Mouse (Mus musculus): Measurements from ENCODE around the gene Cep250.

The Cep250 gene

GRCm38 (mm10) chr2:155956134-155957059, at the start of gene Cep250:
Cep250 (plus strand) TSS chr2:155956458.
- under 1% methylated on average over 59 of the region's 59 CpGs for WGBS

GRCm38 (mm10) chr2:155914684-155915083, 41.6 kb upstream of the Cep250 start:
- 93% methylated on average over 6 of the region's 6 CpGs for WGBS

- 93% methylated on average over 7 of the region's 7 CpGs for WGBS
Observed at GRCm38 (mm10) chr2:155923143-155923542, 33.1 kb upstream of the Cep250 start.

GRCm38 (mm10) chr2:155925213-155925612, 31.0 kb upstream of the Cep250 start:
- WGBS = 91% methylated on average over 6 of the region's 6 CpGs

- 70% methylated on average over 7 of the region's 7 CpGs for WGBS
Observed at GRCm38 (mm10) chr2:155928711-155929345, 27.4 kb upstream of the Cep250 start.

GRCm38 (mm10) chr2:155929531-155930442, 26.5 kb upstream of the Cep250 start, which contains the start of gene Uqcc1:
Uqcc1 (minus strand) TSS chr2:155930310.
- under 1% methylated on average over 38 of the region's 38 CpGs for WGBS

- WGBS = 86% methylated on average over 7 of the region's 7 CpGs
Observed at GRCm38 (mm10) chr2:155939897-155940529, 16.2 kb upstream of the Cep250 start.

- 92% methylated on average over 3 of the region's 3 CpGs for WGBS
Observed at GRCm38 (mm10) chr2:155940681-155941080, 15.6 kb upstream of the Cep250 start, which contains the start of gene Gm15557. Gm15557 (plus strand) TSS chr2:155940728.

- WGBS = 91% methylated on average over 40 of the region's 40 CpGs
Observed at GRCm38 (mm10) chr2:155941697-155942442, 14.4 kb upstream of the Cep250 start.

- 8% methylated on average over 8 of the region's 8 CpGs for WGBS
Observed at GRCm38 (mm10) chr2:155943463-155943862, 12.8 kb upstream of the Cep250 start.

GRCm38 (mm10) chr2:155944685-155945084, 11.6 kb upstream of the Cep250 start:
- 71% methylated on average over 4 of the region's 4 CpGs for WGBS

GRCm38 (mm10) chr2:155945124-155945523, 11.1 kb upstream of the Cep250 start, which contains the start of gene Gdf5:
Gdf5 (minus strand) TSS chr2:155945367.
- WGBS = 17% methylated on average over 13 of the region's 13 CpGs

GRCm38 (mm10) chr2:155945580-155945979, 10.7 kb upstream of the Cep250 start:
- WGBS = 43% methylated on average over 5 of the region's 5 CpGs

GRCm38 (mm10) chr2:155946069-155946468, 10.2 kb upstream of the Cep250 start:
- 2% methylated on average over 7 of the region's 7 CpGs for WGBS

- WGBS = 31% methylated on average over 4 of the region's 4 CpGs
Observed at GRCm38 (mm10) chr2:155946499-155946898, 9.8 kb upstream of the Cep250 start.

GRCm38 (mm10) chr2:155947390-155948002, 8.8 kb upstream of the Cep250 start:
- 50% methylated on average over 5 of the region's 5 CpGs for WGBS

- 55% methylated on average over 6 of the region's 6 CpGs for WGBS
Observed at GRCm38 (mm10) chr2:155949362-155949761, 6.9 kb upstream of the Cep250 start.

GRCm38 (mm10) chr2:155959981-155960380, 3.7 kb downstream of the Cep250 start:
- WGBS = 83% methylated on average over 5 of the region's 5 CpGs

- WGBS = 80% methylated on average over 10 of the region's 10 CpGs
Observed at GRCm38 (mm10) chr2:155961862-155962261, 5.6 kb downstream of the Cep250 start.

- 33% methylated on average over 1 of the region's 1 CpGs for WGBS
Observed at GRCm38 (mm10) chr2:155962991-155963390, 6.7 kb downstream of the Cep250 start.
